Mouse (Mus musculus) ES-Bruce4 (cell line): Measurements from ENCODE around the gene B3glct.

Experiments
- CTCF ChIP-seq: IDR thresholded peaks from one replicate; pipeline ENCODE4 v1.8.1; 2011; ENCODE audit warnings: low read depth, low read length
- EP300 ChIP-seq: IDR thresholded peaks from 2 replicates; pipeline ENCODE4 v1.6.1; 2011; ENCODE audit warnings: low read depth, low read length; ENCODE audit not compliant: insufficient read depth

DNA sequence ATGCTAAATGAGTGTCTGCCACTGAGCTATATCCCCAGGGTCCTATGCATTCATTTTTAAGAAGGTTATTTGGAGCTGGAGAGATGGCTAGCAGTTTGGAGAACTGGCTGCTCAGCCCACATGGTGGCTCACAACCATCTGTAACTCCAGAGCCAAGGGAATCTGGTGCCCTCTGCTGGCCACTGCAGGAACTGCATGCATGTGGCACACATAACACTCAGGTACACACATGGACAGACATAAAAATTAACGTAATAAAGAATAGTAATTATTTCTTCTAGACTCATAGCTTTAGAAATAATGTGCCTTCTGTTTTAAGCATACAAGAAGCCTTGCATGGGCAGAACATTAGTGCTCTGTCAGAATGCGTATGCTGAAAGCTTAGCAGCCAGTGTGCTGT, 102.4 kb downstream of the B3glct start:
- TF ChIP-seq CTCF = peak; percentile 85
- no peak for TF ChIP-seq EP300
